Mouse (Mus musculus): ENCODE data around the gene Ubr1.
"Not testable (repeated sequence)": the region's sequence is repeated elsewhere in the genome, so short reads cannot be mapped to it uniquely, and the experiment has no call there.

Ubr1 gene

GRCm38 (mm10) chr2:120970559-120971080 lies at the start of gene Ubr1:
Ubr1 (minus strand) TSS chr2:120970715.
- DNase-seq = peak; percentile 78

- no peak for DNase-seq
These were observed 46.6 kb upstream of the Ubr1 start for GRCm38 (mm10) chr2:121017151-121017550.

GRCm38 (mm10) chr2:121016226-121016625 lies 45.7 kb upstream of the Ubr1 start:
- DNase-seq = no peak

GRCm38 (mm10) chr2:121015507-121015906 lies 45.0 kb upstream of the Ubr1 start:
- no peak for DNase-seq

GRCm38 (mm10) chr2:121012676-121013075 lies 42.2 kb upstream of the Ubr1 start:
- no peak for DNase-seq

GRCm38 (mm10) chr2:121009071-121009677 lies 38.7 kb upstream of the Ubr1 start:
- DNase-seq = no peak

- DNase-seq = no peak
These were observed 38.1 kb upstream of the Ubr1 start for GRCm38 (mm10) chr2:121008664-121009007.

GRCm38 (mm10) chr2:121007925-121008663 lies 37.6 kb upstream of the Ubr1 start, which contains the start of gene Ccndbp1:
Ccndbp1 (plus strand) TSS chr2:121008403.
- DNase-seq = peak; percentile 78

GRCm38 (mm10) chr2:121006986-121007385 lies 36.5 kb upstream of the Ubr1 start:
- peak; percentile 84 for DNase-seq

- peak; percentile 81 for DNase-seq
These were observed 33.7 kb upstream of the Ubr1 start for GRCm38 (mm10) chr2:121004018-121004811.

GRCm38 (mm10) chr2:121003586-121003985 lies 33.1 kb upstream of the Ubr1 start:
- DNase-seq = no peak

GRCm38 (mm10) chr2:120998863-120999262 lies 28.3 kb upstream of the Ubr1 start:
- no peak for DNase-seq

- not testable (repeated sequence) for DNase-seq
These were observed 26.1 kb upstream of the Ubr1 start for GRCm38 (mm10) chr2:120996607-120997006.

GRCm38 (mm10) chr2:120991196-120991595 lies 20.7 kb upstream of the Ubr1 start:
- no peak for DNase-seq

- DNase-seq = no peak
These were observed 14.7 kb upstream of the Ubr1 start for GRCm38 (mm10) chr2:120985241-120985640.

GRCm38 (mm10) chr2:120983611-120984010 lies 13.1 kb upstream of the Ubr1 start:
- no peak for DNase-seq

GRCm38 (mm10) chr2:120980861-120981260 lies 10.3 kb upstream of the Ubr1 start:
- no peak for DNase-seq

- no peak for DNase-seq
These were observed 9.3 kb upstream of the Ubr1 start for GRCm38 (mm10) chr2:120979819-120980218.

GRCm38 (mm10) chr2:120978693-120979037 lies 8.2 kb upstream of the Ubr1 start:
- DNase-seq = no peak

GRCm38 (mm10) chr2:120977926-120978692 lies 7.6 kb upstream of the Ubr1 start:
- no peak for DNase-seq

- DNase-seq = peak; percentile 78
These were observed 6.7 kb upstream of the Ubr1 start, which contains the start of gene Tmem62 for GRCm38 (mm10) chr2:120976990-120977925. Tmem62 (plus strand) TSS chr2:120977017.

- DNase-seq = no peak
These were observed 5.8 kb upstream of the Ubr1 start for GRCm38 (mm10) chr2:120976308-120976707.
